Mouse (Mus musculus) liver, postnatal 0 days (tissue): Measurements from ENCODE around the gene Cpn1. TPM values are rescaled to one million over a fixed set of nuclear protein-coding genes. Genes with fewer than 3 reads are reported as not detected.

Experiments used
- ATAC-seq: fragments of 200-750 bp; cut with Nextera tagmentation; 2 replicates; pipeline ENCODE4 v1.8.0; 2017; ENCODE audit warnings: mild to moderate bottlenecking, moderate library complexity
- DNase-seq: peaks from one replicate; pipeline ENCODE4 v3.0.0-alpha.2; 2016
- H3K27ac ChIP-seq: fragments of 300-500 bp; sonication (generic); 2 replicates; pipeline ENCODE4 v1.5.1; 2014; ENCODE audit warnings: antibody characterized with exemption, moderate library complexity, mild to moderate bottlenecking, low read depth
- H3K27me3 ChIP-seq: fragments of 300-500 bp; sonication (generic); 2 replicates; pipeline ENCODE4 v1.6.1; 2014; ENCODE audit warnings: low read length, control low read depth, mixed read lengths; ENCODE audit not compliant: insufficient read depth
- H3K36me3 ChIP-seq: fragments of 300-500 bp; sonication (generic); replicated peaks from 2 replicates; pipeline ENCODE4 v1.6.1; 2014; ENCODE audit warnings: mild to moderate bottlenecking, control low read depth, low read length, moderate library complexity, mixed read lengths; ENCODE audit not compliant: insufficient read depth
- H3K4me1 ChIP-seq: fragments of 300-500 bp; sonication (generic); 2 replicates; pipeline ENCODE4 v1.6.1; 2014; ENCODE audit warnings: antibody characterized with exemption, mild to moderate bottlenecking, control low read depth; ENCODE audit not compliant: insufficient read depth
- H3K4me2 ChIP-seq: fragments of 300-500 bp; sonication (generic); 2 replicates; pipeline ENCODE4 v1.6.1; 2014; ENCODE audit warnings: low read depth, mild to moderate bottlenecking, low read length, moderate library complexity, mixed read lengths
- H3K4me3 ChIP-seq: fragments of 300-500 bp; sonication (generic); 2 replicates; pipeline ENCODE4 v1.5.1; 2014; ENCODE audit warnings: low read depth, low read length
- H3K9ac ChIP-seq: fragments of 300-500 bp; sonication (generic); replicated peaks from 2 replicates; pipeline ENCODE4 v1.6.1; 2014; ENCODE audit warnings: mild to moderate bottlenecking, moderate library complexity
- H3K9me3 ChIP-seq: fragments of 300-500 bp; sonication (generic); 2 replicates; pipeline ENCODE4 v1.6.1; 2016; ENCODE audit warnings: mild to moderate bottlenecking, control low read depth, low read length, mixed read lengths
- CTCF ChIP-seq: sonication (generic); IDR thresholded peaks from 2 replicates; pipeline ENCODE4 v1.5.1; 2016; ENCODE audit warnings: antibody characterized with exemption, low read depth
- EP300 ChIP-seq: IDR thresholded peaks from 2 replicates; pipeline ENCODE4 v1.6.1; 2016; ENCODE audit warnings: antibody characterized with exemption, low read depth, mild to moderate bottlenecking
- WGBS: fragments of 180-500 bp; shearing (Covaris S2); extraction: QIAGEN DNeasy Blood & Tissue Kit; methylation state at CpG from one replicate; pipeline ENCODE4 v1.1.7; 2014; ENCODE audit not compliant: insufficient replicate concordance; 5-methylcytosine and 5-hydroxymethylcytosine counted together
- polyA plus RNA-seq: library from polyadenylated mRNA; unstranded; fragments of >200 nt; fragmentation: Nextera tagmentation; extraction: Ambion mirVana; gene quantifications from 2 replicates; pipeline ENCODE4 v1.2.1, GENCODE M21; 2015

Gene Cpn1
- polyA plus RNA-seq, 1 experiment from 2014 or later = 110 TPM

- 0 out of 2 replicates have a peak, but pooled peaks cover 2% of the 10 kb centered on the region for H3K36me3 ChIP-seq
- no peak overlapping the region for H3K4me3 ChIP-seq
- ATAC-seq = no peak
- DNase-seq = no peak
- no peak for TF ChIP-seq EP300
- TF ChIP-seq CTCF = no peak
- no peaks in the 10 kb centered on the region for H3K9me3 ChIP-seq
- H3K4me2 ChIP-seq = no peak overlapping the region
- no peak overlapping the region for H3K9ac ChIP-seq
- H3K4me1 ChIP-seq = no peaks in the 10 kb centered on the region
- H3K27me3 ChIP-seq = no peaks in the 10 kb centered on the region
- H3K27ac ChIP-seq = no peak overlapping the region
- 67% methylated on average over 4 of the region's 4 CpGs for WGBS
Observed at GRCm38 (mm10) chr19:44005025-44005424, 18.7 kb upstream of the Cpn1 start.

GRCm38 (mm10) chr19:44004261-44004660, 17.9 kb upstream of the Cpn1 start:
- H3K27ac ChIP-seq = no peak overlapping the region
- DNase-seq = no peak

GRCm38 (mm10) chr19:44000720-44001119, 14.4 kb upstream of the Cpn1 start:
- no peak for TF ChIP-seq CTCF
- no peak for TF ChIP-seq EP300
- H3K27me3 ChIP-seq = no peaks in the 10 kb centered on the region
- no peak overlapping the region for H3K4me3 ChIP-seq
- H3K9ac ChIP-seq = no peak overlapping the region
- DNase-seq = no peak
- peak overlapping the region; percentile 94; the same call in 1 of the 2 replicates for H3K27ac ChIP-seq
- no peak overlapping the region for H3K4me2 ChIP-seq
- no peaks in the 10 kb centered on the region for H3K9me3 ChIP-seq
- H3K36me3 ChIP-seq = no peaks in the 10 kb centered on the region
- ATAC-seq = no peak
- 75% methylated on average over 5 of the region's 5 CpGs for WGBS
- H3K4me1 ChIP-seq = 0 out of 2 replicates have a peak, but pooled peaks cover 2% of the 10 kb centered on the region

More at GRCm38 (mm10) chr19:44004261-44004660, 17.9 kb upstream of the Cpn1 start:
- no peak overlapping the region for H3K4me2 ChIP-seq
- TF ChIP-seq EP300 (no peak), CTCF (no peak)
- H3K4me3 ChIP-seq = no peak overlapping the region
- H3K36me3 ChIP-seq = 0 out of 2 replicates have a peak, but pooled peaks cover 2% of the 10 kb centered on the region
- no peak overlapping the region for H3K9ac ChIP-seq
- peak; percentile 41; the same call in 1 of the 2 replicates for ATAC-seq
- WGBS = 64% methylated on average over 2 of the region's 2 CpGs
- no peaks in the 10 kb centered on the region for H3K4me1 ChIP-seq
- no peaks in the 10 kb centered on the region for H3K9me3 ChIP-seq
- no peaks in the 10 kb centered on the region for H3K27me3 ChIP-seq

GRCm38 (mm10) chr19:44000061-44000460, 13.7 kb upstream of the Cpn1 start:
- WGBS = 50% methylated on average over 1 of the region's 1 CpGs
- no peak for ATAC-seq
- H3K27ac ChIP-seq = peak overlapping the region; percentile 94

GRCm38 (mm10) chr19:43998802-43999527, 12.6 kb upstream of the Cpn1 start:
- H3K9me3 ChIP-seq = no peaks in the 10 kb centered on the region
- H3K9ac ChIP-seq = no peak overlapping the region
- ATAC-seq (peak; percentile 96), DNase-seq (peak; percentile 40)
- peak overlapping the region; percentile 10; the same call in 1 of the 2 replicates for H3K4me2 ChIP-seq
- H3K27ac ChIP-seq = peak overlapping the region; percentile 94
- no peak overlapping the region for H3K4me3 ChIP-seq
- TF ChIP-seq CTCF (no peak), EP300 (peak; percentile 81; the same call in 1 of the 2 replicates)
- 59% methylated on average over 11 of the region's 11 CpGs for WGBS
- H3K36me3 ChIP-seq = no peaks in the 10 kb centered on the region
- no peaks in the 10 kb centered on the region for H3K27me3 ChIP-seq
- H3K4me1 ChIP-seq = 0 out of 2 replicates have a peak, but pooled peaks cover 6% of the 10 kb centered on the region

More at GRCm38 (mm10) chr19:44000061-44000460, 13.7 kb upstream of the Cpn1 start:
- DNase-seq = no peak
- TF ChIP-seq CTCF (no peak), EP300 (no peak)
- H3K4me1 ChIP-seq = 0 out of 2 replicates have a peak, but pooled peaks cover 2% of the 10 kb centered on the region
- no peak overlapping the region for H3K9ac ChIP-seq
- H3K27me3 ChIP-seq = no peaks in the 10 kb centered on the region
- no peaks in the 10 kb centered on the region for H3K9me3 ChIP-seq
- no peaks in the 10 kb centered on the region for H3K36me3 ChIP-seq
- H3K4me2 ChIP-seq = no peak overlapping the region
- no peak overlapping the region for H3K4me3 ChIP-seq

- DNase-seq (no peak), ATAC-seq (no peak)
- H3K9ac ChIP-seq = no peak overlapping the region
- H3K27ac ChIP-seq = peak overlapping the region; percentile 94
- no peaks in the 10 kb centered on the region for H3K27me3 ChIP-seq
- H3K9me3 ChIP-seq = no peaks in the 10 kb centered on the region
- no peak overlapping the region for H3K4me3 ChIP-seq
- H3K4me1 ChIP-seq = 0 out of 2 replicates have a peak, but pooled peaks cover 6% of the 10 kb centered on the region
- 68% methylated on average over 10 of the region's 10 CpGs for WGBS
- H3K36me3 ChIP-seq = no peaks in the 10 kb centered on the region
- no peak for TF ChIP-seq EP300
- no peak for TF ChIP-seq CTCF
- no peak overlapping the region for H3K4me2 ChIP-seq
Observed at GRCm38 (mm10) chr19:43998101-43998500, 11.7 kb upstream of the Cpn1 start.
